Mouse (Mus musculus): ENCODE measurements around the gene Etv2. TPM values are rescaled to one million over a fixed set of nuclear protein-coding genes. Genes with fewer than 3 reads are reported as not detected.
A peak's percentile ranks its signal among the peaks of the same experiment; 100 is the strongest.

Gene Etv2
- polyA plus RNA-seq, 1 experiment, result not detected

DNA sequence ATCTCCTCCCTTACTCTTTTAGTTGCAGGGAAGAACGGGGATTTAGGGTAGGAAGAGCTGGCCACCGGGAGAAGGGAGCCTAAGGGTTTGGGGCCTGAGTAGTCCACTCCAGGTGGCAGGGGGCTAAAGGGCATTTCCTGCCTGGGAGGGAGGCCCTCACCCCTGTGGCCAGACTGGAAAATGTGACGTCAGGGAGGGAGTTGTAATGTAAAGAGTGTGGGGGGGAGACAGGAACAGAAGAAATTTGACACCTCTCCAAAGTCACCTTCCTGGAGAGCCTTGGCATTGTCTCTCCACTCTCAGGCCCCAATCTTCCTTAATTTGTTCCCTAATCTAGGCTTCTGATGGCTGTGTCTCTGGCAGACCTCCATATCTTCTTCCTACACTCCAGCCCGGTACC lies 3.4 kb upstream of the Etv2 start:
- no peak for TF ChIP-seq POLR2A (IDR thresholded peaks at IDR 0.05; ENCODE audit: low read depth, low read length)
- no peak for TF ChIP-seq CTCF (IDR thresholded peaks at IDR 0.05; ENCODE audit: borderline replicate concordance, insufficient read depth, low read length)
- no peak overlapping the region for H3K4me3 ChIP-seq (ENCODE audit: insufficient read depth, low read length)
- H3K4me1 ChIP-seq (ENCODE audit: control insufficient read depth, insufficient read depth, low read length), result no peaks in the 10 kb centered on the region
- H3K27ac ChIP-seq (ENCODE audit: insufficient read depth, low read length), result no peak overlapping the region

DNA sequence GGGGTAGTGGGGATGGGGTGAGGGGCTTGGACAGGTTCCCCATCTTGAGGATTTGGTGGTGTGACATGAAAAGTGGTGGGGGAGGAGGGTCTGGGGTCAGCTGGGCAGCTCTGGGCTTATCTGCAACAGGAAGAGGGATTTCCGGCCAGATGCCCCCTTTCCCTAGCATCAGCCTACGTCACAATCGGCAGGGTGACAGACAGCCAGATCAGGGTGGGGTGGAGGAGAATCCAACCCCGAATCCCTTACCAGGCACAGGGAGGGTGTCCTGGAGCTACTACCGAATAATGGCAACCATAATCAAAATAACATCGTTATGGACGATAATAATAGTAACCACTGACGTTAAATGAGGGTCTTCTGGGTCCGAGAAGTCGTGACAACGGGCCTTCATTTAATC lies 743 bp upstream of the Etv2 start:
- no peak for TF ChIP-seq POLR2A (IDR thresholded peaks at IDR 0.05; ENCODE audit: low read depth, low read length)
- TF ChIP-seq CTCF (IDR thresholded peaks at IDR 0.05; ENCODE audit: borderline replicate concordance, insufficient read depth, low read length), result no peak
- no peak overlapping the region for H3K4me3 ChIP-seq (ENCODE audit: insufficient read depth, low read length)
- no peaks in the 10 kb centered on the region for H3K4me1 ChIP-seq (ENCODE audit: control insufficient read depth, insufficient read depth, low read length)
- H3K27ac ChIP-seq (ENCODE audit: insufficient read depth, low read length), result no peak overlapping the region

DNA sequence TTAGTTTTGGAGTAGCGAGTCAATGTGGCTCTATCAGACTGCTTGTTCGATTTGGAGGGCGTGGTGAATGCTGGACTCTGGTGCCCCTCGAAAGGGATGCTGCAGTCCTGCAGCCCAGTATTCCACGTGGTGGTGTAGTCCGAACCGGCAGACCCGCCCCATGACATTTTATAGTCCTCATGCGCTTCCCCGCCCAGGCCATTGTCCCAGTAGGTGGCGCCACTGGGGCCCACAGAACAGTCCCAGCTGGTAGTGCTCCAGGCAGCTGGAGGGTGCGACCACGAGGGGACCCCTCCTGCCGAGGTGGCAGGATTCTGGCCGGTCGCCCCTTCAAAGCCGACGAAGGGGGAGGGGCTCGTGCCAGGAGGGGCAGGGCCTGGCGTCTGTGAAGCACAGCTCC lies 1.0 kb downstream of the Etv2 start:
- Histone ChIP-seq H3K27ac (ENCODE audit: insufficient read depth, low read length) (no peak overlapping the region), H3K4me1 (ENCODE audit: control insufficient read depth, insufficient read depth, low read length) (no peaks in the 10 kb centered on the region), H3K4me3 (ENCODE audit: insufficient read depth, low read length) (no peak overlapping the region)
- TF ChIP-seq CTCF (IDR thresholded peaks at IDR 0.05; ENCODE audit: borderline replicate concordance, insufficient read depth, low read length), result 0 out of 2 replicates have a peak, but pooled peaks have one; percentile 13
- no peak for TF ChIP-seq POLR2A (IDR thresholded peaks at IDR 0.05; ENCODE audit: low read depth, low read length)

DNA sequence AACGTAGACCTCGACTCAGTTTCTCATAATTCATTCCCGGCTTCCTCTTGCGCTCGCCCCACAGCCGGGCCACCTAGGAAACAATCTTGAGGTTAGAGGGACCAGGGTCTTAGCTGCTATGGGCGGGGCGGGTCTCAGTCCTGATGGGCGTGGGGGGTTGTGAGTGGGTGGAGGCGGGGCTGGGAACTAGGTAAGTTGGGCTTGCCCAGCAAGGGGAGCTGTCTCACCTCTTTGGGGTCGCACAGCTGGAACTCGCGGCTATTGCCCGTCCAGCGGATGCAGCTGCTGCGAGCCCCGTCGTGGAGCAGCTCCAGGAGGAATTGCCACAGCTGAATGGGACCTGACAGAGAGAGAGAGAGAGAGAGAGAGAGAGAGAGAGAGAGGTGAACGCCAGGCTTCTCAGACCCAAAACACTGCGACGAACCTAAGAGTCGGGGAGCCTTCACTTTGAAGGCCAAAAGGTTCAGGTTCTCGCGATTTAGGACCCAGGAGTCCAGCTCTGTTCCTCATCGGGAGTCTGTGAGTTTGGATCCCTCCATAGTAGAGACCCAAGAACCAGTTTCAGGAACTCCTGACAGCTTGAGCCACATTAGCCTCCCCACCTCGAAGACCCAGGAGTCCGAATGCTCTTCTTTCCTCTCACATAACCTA lies 1.8 kb downstream of the Etv2 start:
- Histone ChIP-seq H3K27ac (ENCODE audit: insufficient read depth, low read length) (no peak overlapping the region), H3K4me3 (ENCODE audit: insufficient read depth, low read length) (no peak overlapping the region), H3K4me1 (ENCODE audit: control insufficient read depth, insufficient read depth, low read length) (no peaks in the 10 kb centered on the region)
- TF ChIP-seq POLR2A (IDR thresholded peaks at IDR 0.05; ENCODE audit: low read depth, low read length), result no peak
- TF ChIP-seq CTCF (IDR thresholded peaks at IDR 0.05; ENCODE audit: borderline replicate concordance, insufficient read depth, low read length), result no peak

DNA sequence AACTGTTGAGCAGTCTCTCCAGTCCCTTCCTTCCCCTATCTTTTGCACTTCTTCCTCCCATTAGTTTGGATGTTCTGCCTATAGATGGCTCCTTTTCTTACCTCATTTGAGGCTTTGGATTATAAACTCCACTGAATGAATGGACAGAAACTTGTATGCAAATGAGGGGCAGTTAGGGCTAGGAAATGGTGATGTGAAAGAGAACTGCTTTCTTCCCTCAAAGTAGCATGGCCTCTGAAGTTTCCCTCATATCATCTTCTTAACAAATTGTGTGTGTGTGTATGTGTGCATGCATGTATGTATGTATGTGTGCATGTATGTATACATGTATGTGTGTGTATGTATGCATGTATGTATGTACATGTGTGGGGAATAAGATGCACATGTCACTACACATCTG lies 6.6 kb downstream of the Etv2 start:
- no peak for TF ChIP-seq CTCF (IDR thresholded peaks at IDR 0.05; ENCODE audit: borderline replicate concordance, insufficient read depth, low read length)
- TF ChIP-seq POLR2A (IDR thresholded peaks at IDR 0.05; ENCODE audit: low read depth, low read length), result no peak
- H3K4me1 ChIP-seq (ENCODE audit: control insufficient read depth, insufficient read depth, low read length), result no peaks in the 10 kb centered on the region
- H3K4me3 ChIP-seq (ENCODE audit: insufficient read depth, low read length), result no peak overlapping the region
- H3K27ac ChIP-seq (ENCODE audit: insufficient read depth, low read length), result no peak overlapping the region

DNA sequence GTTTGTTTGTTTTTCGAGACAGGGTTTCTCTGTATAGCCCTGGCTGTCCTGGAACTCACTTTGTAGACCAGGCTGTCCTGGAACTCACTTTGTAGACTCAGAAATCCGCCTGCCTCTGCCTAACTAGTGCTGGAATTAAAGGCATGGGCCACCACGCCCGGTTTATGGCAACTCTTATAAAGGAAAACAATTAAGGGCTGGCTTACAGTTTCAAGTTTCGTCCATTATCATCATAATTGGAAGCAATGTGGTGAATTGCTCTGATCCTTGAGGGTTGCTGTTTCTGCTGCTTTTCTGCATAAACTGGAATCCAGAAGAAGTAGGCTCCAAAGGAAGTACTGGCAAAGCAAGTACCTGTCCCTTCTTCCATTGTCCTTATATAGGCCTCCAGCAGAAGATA lies 9.0 kb downstream of the Etv2 start:
- H3K4me1 ChIP-seq (ENCODE audit: control insufficient read depth, insufficient read depth, low read length), result no peaks in the 10 kb centered on the region
- no peak for TF ChIP-seq POLR2A (IDR thresholded peaks at IDR 0.05; ENCODE audit: low read depth, low read length)
- TF ChIP-seq CTCF (IDR thresholded peaks at IDR 0.05; ENCODE audit: borderline replicate concordance, insufficient read depth, low read length), result no peak
- H3K4me3 ChIP-seq (ENCODE audit: insufficient read depth, low read length), result no peak overlapping the region
- no peak overlapping the region for H3K27ac ChIP-seq (ENCODE audit: insufficient read depth, low read length)

DNA sequence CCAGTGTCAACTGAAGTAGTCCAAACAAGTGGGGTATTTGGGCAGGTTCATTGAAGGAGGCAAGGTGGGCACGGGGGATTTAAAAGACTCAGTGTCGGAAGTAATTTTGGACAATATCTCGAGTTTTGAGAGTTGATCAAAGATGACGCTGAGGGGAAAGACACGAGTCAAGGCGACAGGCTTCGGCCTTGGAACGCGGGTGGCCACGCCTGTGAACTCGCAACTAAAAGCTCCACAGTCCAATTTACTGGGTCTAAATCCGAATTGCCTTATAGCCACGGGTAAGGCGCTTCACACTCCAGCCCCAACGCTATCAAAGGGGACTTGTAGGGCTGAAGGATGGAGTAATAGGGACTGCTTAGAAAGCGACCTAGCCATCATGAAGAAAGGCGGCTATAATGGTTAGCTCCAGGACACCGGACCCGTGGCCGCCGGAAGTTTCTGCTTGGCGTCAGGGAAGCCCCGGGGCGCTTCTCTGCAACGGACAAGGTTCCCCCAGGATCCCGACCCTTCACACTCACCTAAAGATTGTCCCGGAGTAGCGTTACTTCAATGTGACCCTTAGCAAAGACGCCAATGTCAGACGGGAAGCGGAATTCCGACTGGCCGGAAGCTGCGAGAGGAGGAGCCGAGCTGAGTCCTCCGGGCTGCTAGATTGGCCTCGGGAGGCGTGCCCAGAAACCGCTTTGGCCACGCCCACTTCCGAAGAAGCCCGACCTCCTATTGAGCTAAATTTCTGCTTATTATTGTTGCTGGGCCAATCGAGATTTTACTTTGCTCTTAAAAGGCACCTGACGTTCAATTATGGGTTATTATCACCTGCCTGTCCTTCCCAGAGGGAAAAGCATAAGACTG lies 9.9 kb downstream of the Etv2 start, which contains the start of gene Cox6b1:
TSS of gene Cox6b1 (minus strand) at position 622 of the 855 bp plus-strand sequence.
- peak; percentile 91 for TF ChIP-seq POLR2A (IDR thresholded peaks at IDR 0.05; ENCODE audit: low read depth, low read length)
- no peak for TF ChIP-seq CTCF (IDR thresholded peaks at IDR 0.05; ENCODE audit: borderline replicate concordance, insufficient read depth, low read length)
- no peak within 1 kb of the TSS for H3K27ac ChIP-seq (ENCODE audit: insufficient read depth, low read length)
- no peaks in the 10 kb centered on the region for H3K4me1 ChIP-seq (ENCODE audit: control insufficient read depth, insufficient read depth, low read length)
- peak within 1 kb of the TSS; percentile 98 for H3K4me3 ChIP-seq (ENCODE audit: insufficient read depth, low read length)

DNA sequence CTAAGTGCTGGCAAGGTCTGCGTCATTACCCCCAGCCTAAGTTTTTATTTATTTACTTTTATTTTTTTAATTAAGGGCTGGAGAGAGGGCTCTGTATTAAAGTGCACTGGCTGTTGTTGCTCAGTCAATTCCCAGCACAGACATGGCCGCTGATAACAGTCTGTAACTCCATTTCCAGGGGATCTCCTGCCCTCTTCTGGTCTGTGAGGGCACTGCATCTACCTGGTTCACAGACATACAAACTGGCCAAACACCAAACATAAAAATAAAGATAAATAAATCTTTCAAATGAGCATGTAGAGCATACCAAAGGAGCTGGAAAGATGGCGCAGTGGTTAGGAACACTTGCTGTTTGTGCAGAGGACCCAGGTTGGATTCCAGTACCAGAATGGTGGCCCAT lies 16.4 kb downstream of the Etv2 start:
- no peak for TF ChIP-seq POLR2A (IDR thresholded peaks at IDR 0.05; ENCODE audit: low read depth, low read length)
- 0 out of 2 replicates have a peak, but pooled peaks have one; percentile 27 for TF ChIP-seq CTCF (IDR thresholded peaks at IDR 0.05; ENCODE audit: borderline replicate concordance, insufficient read depth, low read length)
- Histone ChIP-seq H3K27ac (ENCODE audit: insufficient read depth, low read length) (no peak overlapping the region), H3K4me1 (ENCODE audit: control insufficient read depth, insufficient read depth, low read length) (no peaks in the 10 kb centered on the region), H3K4me3 (ENCODE audit: insufficient read depth, low read length) (no peak overlapping the region)

DNA sequence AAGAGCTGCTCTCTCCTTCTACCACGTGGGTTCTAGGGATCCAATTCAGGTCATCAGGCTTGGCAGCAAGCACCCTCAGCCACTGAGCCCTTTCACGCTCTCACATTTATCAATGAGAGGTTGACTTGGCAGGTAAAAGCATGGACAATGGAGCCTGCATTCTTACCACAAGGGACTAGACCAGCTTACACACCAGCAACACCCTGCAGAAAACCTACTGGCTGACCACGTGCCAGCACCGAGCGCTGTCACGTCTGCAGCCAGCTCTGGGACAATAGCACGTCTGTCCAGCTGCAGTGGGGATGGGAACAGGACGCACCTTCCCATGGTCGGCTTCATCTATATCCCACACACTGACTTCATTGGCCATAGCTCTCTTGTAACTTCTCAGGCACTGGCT lies 17.0 kb downstream of the Etv2 start:
- H3K27ac ChIP-seq (ENCODE audit: insufficient read depth, low read length), result no peak overlapping the region
- no peak overlapping the region for H3K4me3 ChIP-seq (ENCODE audit: insufficient read depth, low read length)
- TF ChIP-seq CTCF (IDR thresholded peaks at IDR 0.05; ENCODE audit: borderline replicate concordance, insufficient read depth, low read length), result no peak
- no peaks in the 10 kb centered on the region for H3K4me1 ChIP-seq (ENCODE audit: control insufficient read depth, insufficient read depth, low read length)
